In the genomic region with DNA sequence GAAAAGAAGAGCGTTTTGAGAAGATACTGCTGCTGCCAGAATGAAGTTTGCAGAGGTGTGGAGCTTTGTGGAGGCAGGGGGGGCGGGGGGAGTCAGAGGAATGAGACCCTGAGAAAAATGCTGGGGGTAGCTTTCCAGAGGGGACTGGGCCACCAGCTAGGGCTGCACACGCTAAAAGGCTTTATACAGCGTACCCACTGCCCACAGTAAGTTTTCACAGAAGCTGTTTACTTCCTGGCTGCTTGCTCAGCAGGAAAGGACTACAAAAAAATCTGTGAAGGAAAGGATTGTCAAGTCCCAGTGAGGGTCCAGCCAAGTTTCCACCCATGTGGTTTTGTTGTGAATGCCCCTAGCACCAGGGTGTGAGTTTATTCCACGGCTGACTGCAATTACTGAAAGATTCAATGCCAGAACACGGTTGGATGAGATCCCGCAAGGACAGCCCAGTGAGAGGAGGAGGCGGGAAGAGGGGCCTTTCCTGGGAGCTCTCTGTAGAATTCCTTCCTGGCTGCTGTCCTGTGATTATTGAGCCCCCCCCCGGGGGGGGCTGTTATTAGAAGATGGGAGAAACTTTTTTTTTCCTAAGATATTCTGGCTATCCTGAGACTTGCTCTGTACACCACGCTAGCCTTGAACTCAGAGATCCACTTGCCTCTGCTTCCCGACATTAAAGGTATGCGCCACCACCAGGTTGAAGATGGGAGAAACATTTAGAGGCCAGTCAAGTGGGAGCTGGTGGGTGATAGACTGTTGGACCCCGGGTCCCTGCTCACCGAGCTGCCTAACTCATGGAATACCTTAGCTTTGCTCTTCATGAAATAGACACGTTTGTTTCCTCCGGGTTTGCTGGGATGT, we compare ENCODE assay signal across 8 mouse cellular contexts. TPM values are rescaled to one million over a fixed set of nuclear protein-coding genes. Genes with fewer than 3 reads are reported as not detected.
DNase-seq lines count a peak whose midpoint lies in the region; ATAC-seq and TF ChIP-seq lines count a peak whose summit lies in the region.

No protein-coding gene starts in this region.

- POLR2A ChIA-PET in Patski (lab: Charles Lee) = interaction anchor here (0.5 kb wide), 1 partner anchor 1115 kb away, joined by 5 read pairs; no protein-coding TSS in a partner anchor

- H3K9ac ChIP-seq in embryonic facial prominence, embryonic 14.5 days (ENCODE audit: low read depth, low read length) = 0 out of 2 replicates have a peak overlapping the region, but pooled peaks have one; percentile 25

- DNase-seq in embryonic facial prominence, embryonic 14.5 days (ENCODE audit: low spot score) = peak; percentile 82
- no peak for DNase-seq in embryonic facial prominence, embryonic 10.5 days (ENCODE audit: low spot score)
- peak; percentile 27 for DNase-seq in Patski (ENCODE audit: low read depth, low spot score)
- DNase-seq in frontal cortex, postnatal 14 days (ENCODE audit: low spot score in 2 of 2) = peak; percentile 7 to 9
- peak; percentile 38 for DNase-seq in left cerebral cortex, postnatal 4 days
- no peak for DNase-seq in kidney, adult 18-20 months
- DNase-seq in urinary bladder, postnatal 25 days (ENCODE audit: low spot score) = no peak

- peaks cover 10% of the 10 kb centered on the region; the same call in 1 of the 2 replicates for H3K4me1 ChIP-seq in embryonic facial prominence, embryonic 14.5 days (ENCODE audit: control insufficient read depth, insufficient read depth, low read length)
- H3K4me1 ChIP-seq in embryonic facial prominence, embryonic 10.5 days = peaks cover 6% of the 10 kb centered on the region
- H3K4me1 ChIP-seq in small intestine, adult 2 months (ENCODE audit: control insufficient read depth, insufficient read depth, insufficient read length, low read length) = peaks cover 6% of the 10 kb centered on the region; the same call in 1 of the 2 replicates

- peak; percentile 37; the same call in 1 of the 2 replicates for ATAC-seq in embryonic facial prominence, embryonic 14.5 days (ENCODE audit: low read depth)
- ATAC-seq in Patski = peak; percentile 13

- CTCF ChIA-PET in Patski (lab: Charles Lee) = interaction anchor here (1.0 to 2.2 kb wide), 5 partner anchors 10 to 115 kb away, joined by 3 to 9 read pairs (median 3); no protein-coding TSS in a partner anchor

- peak overlapping the region; percentile 52 for H3K27ac ChIP-seq in embryonic facial prominence, embryonic 14.5 days (replicated peaks; ENCODE audit: low read depth, low read length)
- H3K27ac ChIP-seq in embryonic facial prominence, embryonic 10.5 days (replicated peaks) = no peak overlapping the region
- H3K27ac ChIP-seq in small intestine, adult 2 months (ENCODE audit: insufficient read depth, low read depth, low read length) = no peak overlapping the region

- H3K36me3 ChIP-seq in embryonic facial prominence, embryonic 14.5 days (ENCODE audit: control insufficient read depth, insufficient read depth, low read length) = no peaks in the 10 kb centered on the region
- H3K36me3 ChIP-seq in embryonic facial prominence, embryonic 10.5 days (replicated peaks) = no peaks in the 10 kb centered on the region
- H3K36me3 ChIP-seq in small intestine, adult 2 months (ENCODE audit: control insufficient read depth, insufficient read depth, low read length) = no peaks in the 10 kb centered on the region

- H3K27me3 ChIP-seq in embryonic facial prominence, embryonic 14.5 days (replicated peaks; ENCODE audit: control insufficient read depth, insufficient read depth, low read length) = no peaks in the 10 kb centered on the region
- H3K27me3 ChIP-seq in embryonic facial prominence, embryonic 10.5 days (replicated peaks; ENCODE audit: low read depth, poor library complexity, severe bottlenecking) = no peaks in the 10 kb centered on the region
- peaks cover 10% of the 10 kb centered on the region for H3K27me3 ChIP-seq in Patski
- no peaks in the 10 kb centered on the region for H3K27me3 ChIP-seq in small intestine, adult 2 months (ENCODE audit: control insufficient read depth, insufficient read depth, low read length)

- intact Hi-C loops in left cerebral cortex, postnatal 4 days (cut with DNase I) = no loop called here

- TF ChIP-seq POLR2A in small intestine, adult 2 months (IDR thresholded peaks at IDR 0.05; ENCODE audit: low read depth, low read length) = 0 out of 2 replicates have a peak, but pooled peaks have one; percentile 7

- TF ChIP-seq CTCF in Patski (IDR thresholded peaks at IDR 0.05) = no peak
- no peak for TF ChIP-seq CTCF in small intestine, adult 2 months (IDR thresholded peaks at IDR 0.05; ENCODE audit: extremely low read depth, insufficient read length, insufficient replicate concordance, low read depth, low read length)

- in situ Hi-C loops in Patski (cut with MboI; ENCODE audit: low pct_unique_long_range_greater_than_20kb) = no loop called here

- 46% methylated on average over 16 of the region's 16 CpGs for WGBS in embryonic facial prominence, embryonic 14.5 days
- 47% methylated on average over 16 of the region's 16 CpGs for WGBS in embryonic facial prominence, embryonic 10.5 days
- WGBS in small intestine, adult 2 months = 66% methylated on average over 16 of the region's 16 CpGs

- peak overlapping the region; percentile 20; the same call in 1 of the 2 replicates for H3K4me2 ChIP-seq in embryonic facial prominence, embryonic 14.5 days (ENCODE audit: low read depth, low read length)

- H3K4me3 ChIP-seq in embryonic facial prominence, embryonic 14.5 days (ENCODE audit: low read depth, low read length) = no peak overlapping the region
- H3K4me3 ChIP-seq in embryonic facial prominence, embryonic 10.5 days = no peak overlapping the region
- H3K4me3 ChIP-seq in small intestine, adult 2 months (ENCODE audit: low read depth, low read length) = no peak overlapping the region

- no peaks in the 10 kb centered on the region for H3K9me3 ChIP-seq in embryonic facial prominence, embryonic 14.5 days (ENCODE audit: control insufficient read depth, low read length)
- H3K9me3 ChIP-seq in embryonic facial prominence, embryonic 10.5 days = no peaks in the 10 kb centered on the region

RNA-seq across cellular contexts. Expression of gene Il21, which starts 49.8 kb away (rescaled TPM):
- polyA plus RNA-seq in embryonic facial prominence, embryonic 14.5 days (2014; fragmentation: Nextera tagmentation; extraction: Ambion mirVana) = not detected in 2 replicates
- polyA plus RNA-seq in embryonic facial prominence, embryonic 10.5 days (2016; fragmentation: Nextera tagmentation; extraction: Ambion mirVana) = 0.05 TPM in 1 of 2 replicates, not detected in the other
- polyA plus RNA-seq in Patski (2021) = not detected
- not detected for total RNA-seq in left cerebral cortex, postnatal 4 days (2021)
- polyA plus RNA-seq in small intestine, adult 2 months (2012; rRNA removed) = not detected in 2 replicates

RNA-seq across cellular contexts. Expression of gene Il2, which starts 56.9 kb away (rescaled TPM):
- polyA plus RNA-seq in embryonic facial prominence, embryonic 14.5 days (2014; fragmentation: Nextera tagmentation; extraction: Ambion mirVana) = 0.28 and 0.75 TPM in 2 replicates
- polyA plus RNA-seq in embryonic facial prominence, embryonic 10.5 days (2016; fragmentation: Nextera tagmentation; extraction: Ambion mirVana) = 0.18 and 0.22 TPM in 2 replicates
- polyA plus RNA-seq in Patski (2021) = 0.05 TPM
- total RNA-seq in left cerebral cortex, postnatal 4 days (2021) = not detected
- polyA plus RNA-seq in small intestine, adult 2 months (2012; rRNA removed) = 0.10 TPM in 1 of 2 replicates, not detected in the other

Comparison
In these comparisons a context has a peak if more than half of its experiments do, and no peak if none do; other contexts are left out.
1. DNase-seq: peak in embryonic facial prominence, embryonic 14.5 days (single experiment), Patski (single experiment), frontal cortex, postnatal 14 days (2 of 2) and left cerebral cortex, postnatal 4 days (single experiment); none in embryonic facial prominence, embryonic 10.5 days (single experiment), kidney, adult 18-20 months (single experiment) and urinary bladder, postnatal 25 days (single experiment).